Mouse (Mus musculus): ENCODE results near the gene Alg11. TPM values are rescaled to one million over a fixed set of nuclear protein-coding genes. Genes with fewer than 3 reads are reported as not detected.

The Alg11 gene
- polyA plus RNA-seq, 1 experiment from 2014 or later, result 27.0 TPM

- H3K9me3 ChIP-seq (replicated peaks; ENCODE audit: control insufficient read depth, low read length), result no peaks in the 10 kb centered on the region
- ATAC-seq (replicated peaks; ENCODE audit: insufficient number of reproducible peaks, low FRiP score, low TSS enrichment), result no peak
- WGBS (ENCODE audit: insufficient replicate concordance), result 61% methylated on average over 7 of the region's 7 CpGs
- H3K27me3 ChIP-seq (ENCODE audit: control insufficient read depth, insufficient read depth, low read length), result 0 out of 2 replicates have a peak, but pooled peaks cover 3% of the 10 kb centered on the region
- H3K4me3 ChIP-seq (ENCODE audit: low read depth, low read length), result no peak overlapping the region
- no peak overlapping the region for H3K9ac ChIP-seq (ENCODE audit: low read depth, low read length)
- H3K4me2 ChIP-seq, result no peak overlapping the region
- H3K4me1 ChIP-seq (ENCODE audit: control insufficient read depth, insufficient read depth, low read length), result 0 out of 2 replicates have a peak, but pooled peaks cover 4% of the 10 kb centered on the region
- no peaks in the 10 kb centered on the region for H3K36me3 ChIP-seq (ENCODE audit: control insufficient read depth, insufficient read depth, low read length)
- no peak overlapping the region for H3K27ac ChIP-seq (ENCODE audit: low read depth, low read length)
Observed at GRCm38 (mm10) chr8:22037022-22037421, 23.5 kb upstream of the Alg11 start.

- Histone ChIP-seq H3K9ac (ENCODE audit: low read depth, low read length) (no peak overlapping the region), H3K36me3 (ENCODE audit: control insufficient read depth, insufficient read depth, low read length) (no peaks in the 10 kb centered on the region), H3K27ac (ENCODE audit: low read depth, low read length) (no peak overlapping the region), H3K4me1 (ENCODE audit: control insufficient read depth, insufficient read depth, low read length) (0 out of 2 replicates have a peak, but pooled peaks cover 4% of the 10 kb centered on the region), H3K27me3 (ENCODE audit: control insufficient read depth, insufficient read depth, low read length) (0 out of 2 replicates have a peak, but pooled peaks cover 3% of the 10 kb centered on the region), H3K4me2 (peak overlapping the region; percentile 38), H3K4me3 (ENCODE audit: low read depth, low read length) (no peak overlapping the region), H3K9me3 (replicated peaks; ENCODE audit: control insufficient read depth, low read length) (no peaks in the 10 kb centered on the region)
- 14% methylated on average over 15 of the region's 15 CpGs for WGBS (ENCODE audit: insufficient replicate concordance)
- no peak for ATAC-seq (replicated peaks; ENCODE audit: insufficient number of reproducible peaks, low FRiP score, low TSS enrichment)
Observed at GRCm38 (mm10) chr8:22039468-22040152, 20.9 kb upstream of the Alg11 start.

GRCm38 (mm10) chr8:22040153-22040509 is 20.4 kb upstream of the Alg11 start:
- no peak overlapping the region for H3K9ac ChIP-seq (ENCODE audit: low read depth, low read length)
- ATAC-seq (replicated peaks; ENCODE audit: insufficient number of reproducible peaks, low FRiP score, low TSS enrichment), result no peak
- 0 out of 2 replicates have a peak, but pooled peaks cover 3% of the 10 kb centered on the region for H3K27me3 ChIP-seq (ENCODE audit: control insufficient read depth, insufficient read depth, low read length)
- no peaks in the 10 kb centered on the region for H3K36me3 ChIP-seq (ENCODE audit: control insufficient read depth, insufficient read depth, low read length)
- no peak overlapping the region for H3K4me3 ChIP-seq (ENCODE audit: low read depth, low read length)
- no peak overlapping the region for H3K27ac ChIP-seq (ENCODE audit: low read depth, low read length)
- 0 out of 2 replicates have a peak, but pooled peaks cover 4% of the 10 kb centered on the region for H3K4me1 ChIP-seq (ENCODE audit: control insufficient read depth, insufficient read depth, low read length)
- H3K9me3 ChIP-seq (replicated peaks; ENCODE audit: control insufficient read depth, low read length), result no peaks in the 10 kb centered on the region
- H3K4me2 ChIP-seq, result no peak overlapping the region
- WGBS (ENCODE audit: insufficient replicate concordance), result 52% methylated on average over 6 of the region's 6 CpGs

- ATAC-seq (replicated peaks; ENCODE audit: insufficient number of reproducible peaks, low FRiP score, low TSS enrichment), result no peak
- no peaks in the 10 kb centered on the region for H3K9me3 ChIP-seq (replicated peaks; ENCODE audit: control insufficient read depth, low read length)
- 0 out of 2 replicates have a peak, but pooled peaks cover 3% of the 10 kb centered on the region for H3K27me3 ChIP-seq (ENCODE audit: control insufficient read depth, insufficient read depth, low read length)
- no peak overlapping the region for H3K4me3 ChIP-seq (ENCODE audit: low read depth, low read length)
- no peak overlapping the region for H3K27ac ChIP-seq (ENCODE audit: low read depth, low read length)
- no peak overlapping the region for H3K9ac ChIP-seq (ENCODE audit: low read depth, low read length)
- no peak overlapping the region for H3K4me2 ChIP-seq
- 78% methylated on average over 3 of the region's 3 CpGs for WGBS (ENCODE audit: insufficient replicate concordance)
- no peaks in the 10 kb centered on the region for H3K36me3 ChIP-seq (ENCODE audit: control insufficient read depth, insufficient read depth, low read length)
- 0 out of 2 replicates have a peak, but pooled peaks cover 4% of the 10 kb centered on the region for H3K4me1 ChIP-seq (ENCODE audit: control insufficient read depth, insufficient read depth, low read length)
Observed at GRCm38 (mm10) chr8:22042515-22042914, 18.0 kb upstream of the Alg11 start.

- no peak overlapping the region for H3K9ac ChIP-seq (ENCODE audit: low read depth, low read length)
- no peak overlapping the region for H3K27ac ChIP-seq (ENCODE audit: low read depth, low read length)
- 0 out of 2 replicates have a peak, but pooled peaks cover 3% of the 10 kb centered on the region for H3K27me3 ChIP-seq (ENCODE audit: control insufficient read depth, insufficient read depth, low read length)
- WGBS (ENCODE audit: insufficient replicate concordance), result 48% methylated on average over 12 of the region's 12 CpGs
- H3K36me3 ChIP-seq (ENCODE audit: control insufficient read depth, insufficient read depth, low read length), result no peaks in the 10 kb centered on the region
- no peaks in the 10 kb centered on the region for H3K9me3 ChIP-seq (replicated peaks; ENCODE audit: control insufficient read depth, low read length)
- 0 out of 2 replicates have a peak, but pooled peaks cover 4% of the 10 kb centered on the region for H3K4me1 ChIP-seq (ENCODE audit: control insufficient read depth, insufficient read depth, low read length)
- H3K4me3 ChIP-seq (ENCODE audit: low read depth, low read length), result no peak overlapping the region
- H3K4me2 ChIP-seq, result no peak overlapping the region
- ATAC-seq (replicated peaks; ENCODE audit: insufficient number of reproducible peaks, low FRiP score, low TSS enrichment), result 0 out of 2 replicates have a peak, but pooled peaks have one; percentile 11
Observed at GRCm38 (mm10) chr8:22043706-22044105, 16.8 kb upstream of the Alg11 start.

- no peaks in the 10 kb centered on the region for H3K9me3 ChIP-seq (replicated peaks; ENCODE audit: control insufficient read depth, low read length)
- H3K4me1 ChIP-seq (ENCODE audit: control insufficient read depth, insufficient read depth, low read length), result no peaks in the 10 kb centered on the region
- H3K27me3 ChIP-seq (ENCODE audit: control insufficient read depth, insufficient read depth, low read length), result no peaks in the 10 kb centered on the region
- ATAC-seq (replicated peaks; ENCODE audit: insufficient number of reproducible peaks, low FRiP score, low TSS enrichment), result peak; percentile 46; the same call in 1 of the 2 replicates
- H3K36me3 ChIP-seq (ENCODE audit: control insufficient read depth, insufficient read depth, low read length), result no peaks in the 10 kb centered on the region
- H3K9ac ChIP-seq (ENCODE audit: low read depth, low read length), result no peak overlapping the region
- no peak overlapping the region for H3K4me2 ChIP-seq
- no peak overlapping the region for H3K4me3 ChIP-seq (ENCODE audit: low read depth, low read length)
- 76% methylated on average over 2 of the region's 2 CpGs for WGBS (ENCODE audit: insufficient replicate concordance)
- no peak overlapping the region for H3K27ac ChIP-seq (ENCODE audit: low read depth, low read length)
Observed at GRCm38 (mm10) chr8:22047699-22048464, 12.6 kb upstream of the Alg11 start.

- Histone ChIP-seq H3K4me2 (0 out of 2 replicates have a peak overlapping the region, but pooled peaks have one; percentile 1), H3K27ac (ENCODE audit: low read depth, low read length) (no peak overlapping the region), H3K4me1 (ENCODE audit: control insufficient read depth, insufficient read depth, low read length) (peaks cover 2% of the 10 kb centered on the region; the same call in 1 of the 2 replicates), H3K4me3 (ENCODE audit: low read depth, low read length) (no peak overlapping the region), H3K9me3 (replicated peaks; ENCODE audit: control insufficient read depth, low read length) (no peaks in the 10 kb centered on the region), H3K36me3 (ENCODE audit: control insufficient read depth, insufficient read depth, low read length) (no peaks in the 10 kb centered on the region), H3K27me3 (ENCODE audit: control insufficient read depth, insufficient read depth, low read length) (peaks cover 2% of the 10 kb centered on the region; the same call in 1 of the 2 replicates), H3K9ac (ENCODE audit: low read depth, low read length) (no peak overlapping the region)
- 63% methylated on average over 12 of the region's 12 CpGs for WGBS (ENCODE audit: insufficient replicate concordance)
- ATAC-seq (replicated peaks; ENCODE audit: insufficient number of reproducible peaks, low FRiP score, low TSS enrichment), result no peak
Observed at GRCm38 (mm10) chr8:22054674-22055491, 5.6 kb upstream of the Alg11 start.

- 85% methylated on average over 2 of the region's 2 CpGs for WGBS (ENCODE audit: insufficient replicate concordance)
- H3K27ac ChIP-seq (ENCODE audit: low read depth, low read length), result no peak overlapping the region
- no peaks in the 10 kb centered on the region for H3K36me3 ChIP-seq (ENCODE audit: control insufficient read depth, insufficient read depth, low read length)
- peaks cover 2% of the 10 kb centered on the region; the same call in 1 of the 2 replicates for H3K4me1 ChIP-seq (ENCODE audit: control insufficient read depth, insufficient read depth, low read length)
- peaks cover 2% of the 10 kb centered on the region; the same call in 1 of the 2 replicates for H3K27me3 ChIP-seq (ENCODE audit: control insufficient read depth, insufficient read depth, low read length)
- no peak overlapping the region for H3K4me3 ChIP-seq (ENCODE audit: low read depth, low read length)
- ATAC-seq (replicated peaks; ENCODE audit: insufficient number of reproducible peaks, low FRiP score, low TSS enrichment), result no peak
- H3K9ac ChIP-seq (ENCODE audit: low read depth, low read length), result no peak overlapping the region
- H3K4me2 ChIP-seq, result no peak overlapping the region
- no peaks in the 10 kb centered on the region for H3K9me3 ChIP-seq (replicated peaks; ENCODE audit: control insufficient read depth, low read length)
Observed at GRCm38 (mm10) chr8:22055492-22055877, 5.0 kb upstream of the Alg11 start.

Measured in heart, embryonic 11.5 days (tissue).